Mouse (Mus musculus) bone marrow macrophage, adult 2 months (primary cell): ENCODE measurements around the gene Rnf26.

Experiments
- CTCF ChIP-seq: IDR thresholded peaks from 2 replicates; pipeline ENCODE4 v1.5.1; 2012; ENCODE audit warnings: low read depth, mild to moderate bottlenecking, low read length, moderate library complexity
- POLR2A ChIP-seq: IDR thresholded peaks from 2 replicates; pipeline ENCODE4 v1.6.1; 2012; ENCODE audit warnings: mild to moderate bottlenecking, low read depth, low read length, borderline replicate concordance

DNA sequence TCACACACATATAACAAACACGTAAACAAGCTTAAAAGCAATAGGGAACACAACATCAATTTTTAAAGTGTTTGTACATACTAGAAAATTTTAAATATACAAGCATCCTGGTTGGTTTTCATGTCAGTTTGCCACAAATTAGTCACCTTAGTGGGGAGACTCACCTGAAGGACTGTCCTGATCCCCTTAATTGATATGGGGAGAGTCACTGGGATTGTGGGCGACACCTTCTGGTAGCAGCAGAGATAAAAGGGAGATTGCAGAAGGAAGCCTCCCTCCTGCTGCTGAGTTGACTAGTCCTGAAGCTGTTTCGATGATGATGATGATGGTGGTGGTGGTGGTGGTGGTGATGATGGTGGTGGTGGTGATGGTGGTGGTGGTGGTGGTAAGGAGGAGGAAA, 60.5 kb downstream of the Rnf26 start:
- no peak for TF ChIP-seq CTCF
- no peak for TF ChIP-seq POLR2A
